Mouse (Mus musculus): ENCODE measurements around the gene Myh15. TPM values are rescaled to one million over a fixed set of nuclear protein-coding genes. Genes with fewer than 3 reads are reported as not detected.
"Not testable (repeated sequence)": the region's sequence is repeated elsewhere in the genome, so short reads cannot be mapped to it uniquely, and the experiment has no call there.

Myh15 gene
- polyA plus RNA-seq, 1 experiment from 2014 or later = not detected

GRCm38 (mm10) chr16:49223733-49224132 is 166.4 kb downstream of the Myh15 start:
- Histone ChIP-seq H3K4me2 (ENCODE audit: low read length) (no peak overlapping the region), H3K27ac (no peak overlapping the region), H3K9ac (ENCODE audit: low read depth, low read length) (no peak overlapping the region), H3K4me1 (replicated peaks; ENCODE audit: insufficient read depth, low read length) (no peaks in the 10 kb centered on the region), H3K9me3 (replicated peaks; ENCODE audit: low read length) (no peaks in the 10 kb centered on the region), H3K27me3 (ENCODE audit: insufficient read depth, low read length) (no peaks in the 10 kb centered on the region), H3K36me3 (ENCODE audit: insufficient read depth, low read length) (no peaks in the 10 kb centered on the region), H3K4me3 (replicated peaks; ENCODE audit: low read depth, low read length) (no peak overlapping the region)
- ATAC-seq (replicated peaks; ENCODE audit: low FRiP score, low read depth) (no peak), DNase-seq (ENCODE audit: low spot score) (peak; percentile 4)
- TF ChIP-seq CTCF (IDR thresholded peaks at IDR 0.05; ENCODE audit: low read depth) = no peak
- 59% methylated on average over 8 of the region's 8 CpGs for WGBS

GRCm38 (mm10) chr16:49243517-49243916 is 186.2 kb downstream of the Myh15 start:
- not testable (repeated sequence) for ATAC-seq (replicated peaks; ENCODE audit: low FRiP score, low read depth); H3K9ac ChIP-seq (ENCODE audit: low read depth, low read length); H3K4me2 ChIP-seq (ENCODE audit: low read length); DNase-seq (ENCODE audit: low spot score); H3K9me3 ChIP-seq (replicated peaks; ENCODE audit: low read length); H3K27ac ChIP-seq; H3K36me3 ChIP-seq (ENCODE audit: insufficient read depth, low read length); H3K4me1 ChIP-seq (replicated peaks; ENCODE audit: insufficient read depth, low read length); H3K27me3 ChIP-seq (ENCODE audit: insufficient read depth, low read length); H3K4me3 ChIP-seq (replicated peaks; ENCODE audit: low read depth, low read length)
- 93% methylated on average over 1 of the region's 1 CpGs for WGBS

Other genes starting within 250 kb of the Myh15 start
- gene Retnlb, start 240.6 kb upstream of the Myh15 start, polyA plus RNA-seq (2015; fragmentation: Nextera tagmentation; extraction: Ambion mirVana) = not detected in 2 replicates
- gene Retnla, start 214.9 kb upstream of the Myh15 start, polyA plus RNA-seq (2015; fragmentation: Nextera tagmentation; extraction: Ambion mirVana) = not detected in 2 replicates
- gene Retnlg, start 184.9 kb upstream of the Myh15 start, polyA plus RNA-seq (2015; fragmentation: Nextera tagmentation; extraction: Ambion mirVana) = 9.4 and 11.8 TPM in 2 replicates
- gene Dzip3, start 63.3 kb upstream of the Myh15 start, polyA plus RNA-seq (2015; fragmentation: Nextera tagmentation; extraction: Ambion mirVana) = 17.5 and 18.2 TPM in 2 replicates
- 11.7 and 12.1 TPM in 2 replicates for gene Cip2a, start 63.3 kb upstream of the Myh15 start, polyA plus RNA-seq (2015; fragmentation: Nextera tagmentation; extraction: Ambion mirVana)